Mouse (Mus musculus) common myeloid progenitor, adult 5-6 weeks (primary cell): ENCODE measurements at regions not wholly inside any gene's neighbourhood (a gene's known extent, or its start where the extent isn't known, plus 50 kb on each side); places are given as distances from the start of the nearest gene placed in this dataset.

Experiments used
- ATAC-seq: replicated peaks from 2 replicates; pipeline ENCODE4 v1.8.0; 2016; ENCODE audit warnings: low read depth, mild to moderate bottlenecking, moderate TSS enrichment, inconsistent platforms; ENCODE audit not compliant: poor library complexity, severe bottlenecking

DNA sequence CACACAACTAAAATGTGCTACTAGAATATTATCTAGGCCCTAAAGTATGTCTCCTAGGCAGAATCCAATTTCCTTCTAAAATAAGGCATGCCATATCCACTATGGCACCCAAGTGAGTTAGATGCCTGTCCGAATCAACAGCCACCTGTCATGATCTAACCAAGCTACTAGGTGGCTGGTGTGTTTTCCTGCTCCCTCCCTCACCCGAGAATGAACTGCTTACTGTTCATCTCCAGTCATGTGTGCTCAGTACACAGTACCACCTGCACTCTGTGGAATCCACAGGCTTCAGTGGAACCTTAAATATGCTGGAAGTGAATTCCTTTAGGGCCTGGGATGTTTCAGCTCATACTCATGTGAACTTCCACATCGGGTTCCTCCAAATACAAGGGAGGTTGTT is 121.2 kb upstream of the Zfand5 start:
- ATAC-seq = no peak

DNA sequence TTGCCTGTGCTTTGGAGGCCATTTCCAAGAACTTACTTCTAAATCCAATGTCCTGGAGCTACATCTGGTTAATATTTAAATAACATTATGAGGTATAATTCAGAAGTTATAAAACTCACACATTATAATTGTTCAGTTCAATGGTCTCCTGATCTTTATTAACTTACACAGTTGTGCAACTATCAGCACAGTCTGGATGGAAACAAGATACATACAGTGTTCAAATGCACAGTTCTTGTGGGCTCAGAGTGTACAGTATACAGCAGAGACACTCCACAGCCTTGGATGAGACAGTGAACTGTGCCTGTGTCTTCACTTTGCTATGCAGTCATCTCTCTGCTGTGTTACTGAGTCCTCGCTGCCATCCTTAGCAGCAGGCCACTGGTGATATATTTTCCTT is 121.8 kb upstream of the Zfand5 start:
- ATAC-seq = no peak

DNA sequence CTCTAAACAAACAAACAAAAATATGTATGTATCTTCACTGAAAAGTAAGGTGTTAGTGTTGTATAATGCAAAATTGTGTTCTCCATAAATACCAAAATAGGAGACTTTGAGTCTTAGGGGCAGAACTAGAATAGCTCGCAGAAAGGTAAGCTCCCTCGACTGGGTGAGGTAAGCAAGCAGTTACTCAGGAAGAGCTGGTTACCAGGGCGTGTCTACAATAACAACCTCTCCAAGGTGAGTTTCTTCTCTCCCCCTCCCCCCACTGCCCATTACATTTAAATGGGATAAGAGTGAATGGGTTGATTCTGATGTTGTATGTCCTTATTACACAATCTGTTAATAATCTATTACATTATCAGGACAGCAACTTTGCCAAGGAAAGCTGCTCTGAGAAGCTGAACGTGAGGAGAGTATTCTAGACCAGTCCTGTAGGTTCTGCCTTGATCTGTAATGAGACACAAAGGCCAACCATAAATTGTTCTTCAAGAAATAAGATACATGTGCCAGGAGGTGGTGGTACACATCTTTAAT is 125.2 kb upstream of the Zfand5 start:
- ATAC-seq = no peak

- peak; percentile 96 for ATAC-seq
Observed at GRCm38 (mm10) chr19:21144659-21145283, 127.3 kb upstream of the Zfand5 start.

- ATAC-seq = peak; percentile 34; the same call in 1 of the 2 replicates
Observed at GRCm38 (mm10) chr19:21143970-21144595, 128.0 kb upstream of the Zfand5 start.

DNA sequence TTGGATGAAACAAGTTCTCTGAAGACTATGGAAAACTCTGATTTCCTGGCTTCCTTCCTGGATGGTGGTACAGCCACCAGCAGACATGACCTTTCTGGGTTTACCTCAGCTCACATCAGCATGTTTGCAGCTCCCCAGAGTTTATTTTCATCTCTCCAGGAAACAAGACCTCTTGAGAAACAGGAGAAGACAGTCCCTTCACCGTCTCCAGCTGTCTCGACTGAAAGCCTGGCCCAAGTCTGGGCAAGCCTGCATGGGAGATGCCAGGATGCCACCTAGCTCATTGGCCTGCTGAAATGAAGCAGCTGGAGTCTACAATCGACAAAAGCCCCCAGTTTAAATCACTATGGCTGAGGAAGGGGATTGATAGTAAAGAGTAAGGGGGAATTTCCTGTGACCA is 131.6 kb upstream of the Zfand5 start:
- no peak for ATAC-seq

GRCm38 (mm10) chr19:21138998-21139495 is 133.0 kb upstream of the Zfand5 start:
- no peak for ATAC-seq

DNA sequence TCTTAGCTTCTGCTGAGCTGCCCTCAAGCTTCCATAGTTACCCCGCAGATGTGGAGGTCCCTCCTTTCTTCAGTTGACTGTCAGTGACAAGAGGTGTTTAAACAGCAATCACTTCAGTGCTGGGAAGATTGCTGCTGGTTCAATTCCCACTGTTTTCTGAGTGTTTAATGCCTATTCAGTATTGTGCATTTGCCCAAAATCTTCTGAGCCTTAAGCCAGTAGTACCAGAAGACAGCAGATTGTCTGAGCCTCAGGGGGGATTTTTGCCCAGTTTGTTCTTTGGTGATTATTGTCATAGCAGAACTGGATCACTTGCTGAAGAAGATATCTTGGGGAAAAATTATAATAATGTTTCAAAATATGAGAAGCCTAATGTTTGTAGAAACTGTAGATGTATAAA is 135.3 kb upstream of the Zfand5 start:
- ATAC-seq = no peak

DNA sequence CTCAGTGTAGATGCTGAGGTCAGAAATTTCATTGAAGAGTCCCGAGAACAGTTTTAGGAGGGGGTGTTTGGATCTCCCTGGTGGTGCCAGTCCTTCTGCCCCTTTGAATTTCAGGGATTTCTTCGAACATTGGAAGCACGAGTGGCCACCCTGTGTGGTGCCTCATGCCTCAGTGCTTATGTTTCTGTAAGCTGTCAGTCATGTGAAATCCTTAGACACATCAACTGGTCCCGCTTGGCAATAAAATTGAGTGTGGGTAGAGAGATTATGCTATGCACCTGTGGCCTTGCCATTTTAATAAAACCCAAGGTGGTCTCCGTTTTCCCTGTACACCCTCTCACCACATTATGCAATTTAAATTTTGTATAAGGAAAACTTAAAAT is 136.1 kb upstream of the Zfand5 start:
- no peak for ATAC-seq

DNA sequence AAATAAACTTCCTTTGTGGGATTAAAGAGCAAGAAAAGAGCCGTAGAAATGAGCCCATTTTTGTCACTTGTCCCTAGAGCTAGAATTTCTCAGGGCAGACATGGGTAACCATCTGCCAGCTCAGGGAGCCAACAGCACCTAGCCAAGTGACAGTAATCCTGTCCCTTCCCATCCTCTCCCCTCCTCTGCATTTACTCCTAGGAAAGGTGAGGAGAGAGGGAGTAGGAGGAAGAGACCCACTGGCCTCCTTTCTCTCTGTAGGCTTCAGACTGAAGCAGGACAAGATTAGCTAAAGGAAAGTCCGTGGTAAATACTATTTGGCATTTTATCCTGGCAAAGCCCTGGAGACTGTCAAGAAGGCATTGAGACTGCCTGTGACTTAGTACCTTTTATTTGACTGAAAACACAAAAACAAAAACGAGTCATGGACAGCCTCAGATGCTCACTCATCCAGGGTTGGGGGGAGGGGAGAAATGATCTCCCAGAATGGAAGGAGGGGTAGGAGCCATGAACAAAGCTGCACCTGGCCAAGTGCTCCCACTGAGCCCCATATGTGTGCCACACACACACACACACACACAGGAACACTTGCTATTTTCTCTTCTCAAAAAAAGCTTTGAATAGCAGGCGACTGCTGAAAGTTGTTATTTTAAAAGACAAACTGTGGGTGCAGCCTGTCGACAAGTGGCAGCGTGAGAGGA is 136.6 kb upstream of the Zfand5 start:
- no peak for ATAC-seq

DNA sequence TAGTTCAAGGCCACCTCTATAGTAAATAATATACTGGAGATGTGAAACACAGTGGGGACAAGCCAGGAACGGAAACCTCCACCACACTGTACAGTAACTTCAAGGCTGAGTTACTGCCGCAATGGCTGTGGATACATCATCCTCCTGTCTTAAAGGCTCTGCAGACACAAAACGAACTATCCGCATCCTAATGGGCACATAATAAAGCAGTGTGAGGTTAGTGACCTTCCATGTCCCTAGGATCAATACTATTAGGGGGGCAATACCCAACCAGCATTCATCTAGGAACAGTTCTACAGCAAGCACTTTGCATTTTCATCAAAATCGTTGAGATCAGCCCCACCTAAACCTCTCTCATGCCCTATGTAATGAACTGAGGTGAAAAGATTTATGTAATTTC is 142.4 kb upstream of the Zfand5 start:
- no peak for ATAC-seq

GRCm38 (mm10) chr19:21127079-21127745 is 144.9 kb upstream of the Zfand5 start:
- peak; percentile 93 for ATAC-seq

GRCm38 (mm10) chr19:21126670-21127069 is 145.4 kb upstream of the Zfand5 start:
- no peak for ATAC-seq

GRCm38 (mm10) chr19:21119477-21119876 is 152.6 kb upstream of the Zfand5 start:
- ATAC-seq = no peak

DNA sequence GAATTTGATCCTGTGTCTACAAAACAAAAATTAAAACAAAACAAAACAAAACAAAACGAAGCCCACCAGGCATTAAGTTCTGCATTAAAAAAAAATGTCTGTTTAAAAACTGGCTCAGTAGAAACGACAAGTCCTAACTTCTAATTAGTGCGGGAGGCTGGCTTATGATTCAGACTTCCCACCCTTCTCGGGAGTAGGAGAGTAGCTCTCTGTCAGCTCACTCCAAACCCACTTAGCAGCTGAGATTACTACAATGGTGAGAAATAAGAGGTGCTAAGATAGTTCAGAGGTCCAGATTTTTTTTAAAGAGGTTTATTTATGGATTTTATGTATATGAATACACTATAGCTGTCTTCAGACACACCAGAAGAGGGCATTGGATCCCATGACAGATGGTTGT is 153.3 kb upstream of the Zfand5 start:
- no peak for ATAC-seq

DNA sequence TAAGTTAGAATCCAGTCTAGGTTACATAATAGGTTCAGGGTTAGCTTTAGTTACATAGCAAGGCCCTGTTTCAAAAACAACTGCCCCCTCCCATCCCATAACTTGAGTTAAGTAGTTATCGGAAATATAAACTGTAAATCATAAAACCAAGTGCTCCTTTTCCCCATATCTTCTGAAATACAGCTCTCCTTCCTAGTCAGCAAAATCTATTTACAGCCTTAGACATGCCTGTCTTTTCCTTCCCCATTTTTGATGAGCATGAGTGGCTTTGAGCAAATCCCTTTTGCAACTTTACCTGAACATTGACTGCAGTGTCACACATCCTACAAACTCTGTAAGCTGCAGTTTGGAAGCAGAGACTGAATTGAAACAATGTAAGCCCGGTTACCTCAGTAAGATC is 156.4 kb upstream of the Zfand5 start:
- ATAC-seq = peak; percentile 85

DNA sequence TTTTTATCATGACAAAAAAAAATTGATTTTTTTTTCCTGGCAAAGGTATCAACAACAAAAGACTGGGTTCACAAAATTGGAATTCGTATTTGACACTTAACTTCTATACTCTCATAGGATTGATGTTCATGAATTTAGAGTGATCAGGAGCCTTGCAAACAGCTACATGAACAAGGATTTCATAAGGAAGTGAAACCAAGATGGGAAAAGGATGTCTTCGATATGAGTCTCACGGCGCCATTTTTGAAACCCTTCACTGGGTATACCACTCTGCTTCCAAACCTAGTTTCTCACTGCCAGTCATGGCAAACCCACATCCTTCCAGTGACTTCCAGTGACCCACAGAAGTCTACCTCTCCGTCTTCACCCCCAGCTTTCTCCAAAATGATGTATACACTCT is 157.8 kb upstream of the Tmc1 start:
- no peak for ATAC-seq

DNA sequence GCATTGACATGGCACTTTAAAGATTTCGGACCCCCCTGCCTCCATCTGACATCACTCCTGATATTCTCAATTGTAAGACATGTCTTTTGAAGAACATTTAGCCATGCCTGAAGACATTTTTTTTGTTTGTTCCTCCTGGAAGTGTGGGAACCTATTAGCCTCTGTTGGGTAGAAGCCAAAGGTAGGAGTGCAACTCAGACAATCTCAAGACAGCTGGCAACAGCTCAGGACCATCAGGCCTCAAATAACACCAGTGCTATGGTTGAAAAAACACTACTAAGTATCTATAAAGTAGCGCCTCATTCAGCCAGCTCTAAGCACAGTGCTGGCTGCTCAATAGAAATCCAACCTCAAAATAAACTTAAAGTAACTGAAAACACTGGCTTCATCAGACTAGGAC is 154.3 kb upstream of the Tmc1 start:
- ATAC-seq = no peak

GRCm38 (mm10) chr19:21107741-21108140 is 153.7 kb upstream of the Tmc1 start:
- no peak for ATAC-seq

GRCm38 (mm10) chr19:21107275-21107674 is 153.3 kb upstream of the Tmc1 start:
- ATAC-seq = no peak

- ATAC-seq = no peak
Observed at GRCm38 (mm10) chr19:21106766-21107165, 152.8 kb upstream of the Tmc1 start.
